Comparison of ENCODE assay signal across 14 mouse cellular contexts in genomic region chr17:15981558-15981957, GRCm38 (mm10).
"Had no signal": no experiment of that assay in that cellular context is flagged by ENCODE, and none has a peak within 500 bp of the region (broad histone marks: within the 10 kb centered on the region; RNA-seq: fewer than 3 reads in every experiment).

No protein-coding gene starts in this region.

- H3K4me2 ChIP-seq: limb, embryonic 13.5 days; neural tube, embryonic 12.5 days; stomach, embryonic 15.5 days had no signal

- H3K9me3 ChIP-seq: limb, embryonic 13.5 days; neural tube, embryonic 12.5 days; stomach, embryonic 15.5 days had no signal

- DNase-seq: kidney, adult 11 months; kidney, adult 9 months; kidney, postnatal 36 days; layer of hippocampus, adult 9-11 months; lung, adult 18-20 months; right cerebral cortex, postnatal 14 days; thymus, adult 2 months; thymus, postnatal 36 days had no signal

- H3K9ac ChIP-seq: limb, embryonic 13.5 days; liver, embryonic 14.5 days; neural tube, embryonic 12.5 days; stomach, embryonic 15.5 days had no signal

- H3K27me3 ChIP-seq: limb, embryonic 13.5 days; neural tube, embryonic 12.5 days; stomach, embryonic 15.5 days had no signal

- H3K36me3 ChIP-seq: limb, embryonic 13.5 days; neural tube, embryonic 12.5 days; stomach, embryonic 15.5 days had no signal

- H3K4me3 ChIP-seq: limb, embryonic 13.5 days; myocyte; neural tube, embryonic 12.5 days; stomach, embryonic 15.5 days had no signal

- H3K4me1 ChIP-seq: limb, embryonic 13.5 days; neural tube, embryonic 12.5 days; stomach, embryonic 15.5 days had no signal

- H3K27ac ChIP-seq: kidney, postnatal 0 days; limb, embryonic 13.5 days; liver, embryonic 14.5 days; neural tube, embryonic 12.5 days; stomach, embryonic 15.5 days had no signal
